Mouse (Mus musculus) forebrain, embryonic 12.5 days (tissue): ENCODE data around the gene Pax6. TPM values are rescaled to one million over a fixed set of nuclear protein-coding genes. Genes with fewer than 3 reads are reported as not detected.
A peak's percentile ranks its signal among the peaks of the same experiment; 100 is the strongest.

Experiments used
- ATAC-seq: fragments of 200-750 bp; cut with Nextera tagmentation; 2 replicates; pipeline ENCODE4 v1.8.0; 2017; ENCODE audit warnings: moderate TSS enrichment; ENCODE audit not compliant: low FRiP score
- H3K27ac ChIP-seq: fragments of 300-500 bp; sonication (generic); 2 replicates; pipeline ENCODE4 v1.5.1; 2016; ENCODE audit warnings: mild to moderate bottlenecking
- H3K27me3 ChIP-seq: fragments of 300-500 bp; sonication (generic); 2 replicates; pipeline ENCODE4 v1.6.1; 2016; ENCODE audit warnings: mild to moderate bottlenecking
- H3K36me3 ChIP-seq: fragments of 300-500 bp; sonication (generic); replicated peaks from 2 replicates; pipeline ENCODE4 v1.6.1; 2016; ENCODE audit warnings: mild to moderate bottlenecking
- H3K4me1 ChIP-seq: fragments of 300-500 bp; sonication (generic); 2 replicates; pipeline ENCODE4 v1.6.1; 2016
- H3K4me2 ChIP-seq: fragments of 300-500 bp; sonication (generic); 2 replicates; pipeline ENCODE4 v1.6.1; 2016; ENCODE audit warnings: mild to moderate bottlenecking, moderate library complexity
- H3K4me3 ChIP-seq: fragments of 300-500 bp; sonication (generic); replicated peaks from 2 replicates; pipeline ENCODE4 v1.5.1; 2016; ENCODE audit warnings: mild to moderate bottlenecking
- H3K9ac ChIP-seq: fragments of 300-500 bp; sonication (generic); 2 replicates; pipeline ENCODE4 v1.6.1; 2016; ENCODE audit warnings: mild to moderate bottlenecking
- H3K9me3 ChIP-seq: fragments of 300-500 bp; sonication (generic); 2 replicates; pipeline ENCODE4 v1.6.1; 2016
- WGBS: fragments of 180-500 bp; shearing (Covaris S2); methylation state at CpG from one replicate; pipeline ENCODE4 v1.1.7; 2016; 5-methylcytosine and 5-hydroxymethylcytosine counted together
- polyA plus RNA-seq: library from polyadenylated mRNA; unstranded; fragments of >200 nt; fragmentation: Nextera tagmentation; extraction: Ambion mirVana; gene quantifications from 2 replicates; pipeline ENCODE4 v1.2.1, GENCODE M21; 2016

The Pax6 gene
- polyA plus RNA-seq, result 110 and 111 TPM in 2 replicates

- peak; percentile 15; the same call in 1 of the 2 replicates for ATAC-seq
- Histone ChIP-seq H3K9ac (peak within 1 kb of the TSS; percentile 97), H3K27ac (peak within 1 kb of the TSS; percentile 96), H3K36me3 (no peaks in the 10 kb centered on the region), H3K4me1 (peaks cover 49% of the 10 kb centered on the region), H3K9me3 (no peaks in the 10 kb centered on the region), H3K4me2 (peak within 1 kb of the TSS; percentile 73), H3K4me3 (peak within 1 kb of the TSS; percentile 80), H3K27me3 (peaks cover 93% of the 10 kb centered on the region)
- WGBS, result 1% methylated on average over 44 of the region's 44 CpGs
Measured at GRCm38 (mm10) chr2:105668271-105669270, at the start of gene Pax6. Pax6 (plus strand) TSS chr2:105668900.

- 77% methylated on average over 2 of the region's 2 CpGs for WGBS
- Histone ChIP-seq H3K27ac (no peak overlapping the region), H3K4me2 (no peak overlapping the region), H3K4me3 (no peak overlapping the region), H3K4me1 (no peaks in the 10 kb centered on the region), H3K9me3 (no peaks in the 10 kb centered on the region), H3K27me3 (peaks cover 31% of the 10 kb centered on the region; the same call in 1 of the 2 replicates), H3K36me3 (no peaks in the 10 kb centered on the region), H3K9ac (no peak overlapping the region)
- ATAC-seq, result no peak
Measured at GRCm38 (mm10) chr2:105648933-105649332, 19.8 kb upstream of the Pax6 start.

- Histone ChIP-seq H3K27me3 (peaks cover 70% of the 10 kb centered on the region), H3K4me2 (no peak overlapping the region), H3K36me3 (no peaks in the 10 kb centered on the region), H3K4me3 (no peak overlapping the region), H3K9ac (no peak overlapping the region), H3K4me1 (peaks cover 21% of the 10 kb centered on the region), H3K27ac (no peak overlapping the region), H3K9me3 (no peaks in the 10 kb centered on the region)
- no peak for ATAC-seq
- WGBS, result 89% methylated on average over 8 of the region's 8 CpGs
Measured at GRCm38 (mm10) chr2:105656456-105656855, 12.2 kb upstream of the Pax6 start.

GRCm38 (mm10) chr2:105659350-105659749 is 9.3 kb upstream of the Pax6 start:
- Histone ChIP-seq H3K4me1 (peaks cover 28% of the 10 kb centered on the region), H3K27ac (no peak overlapping the region), H3K9me3 (no peaks in the 10 kb centered on the region), H3K4me3 (peak overlapping the region; percentile 30), H3K27me3 (peaks cover 85% of the 10 kb centered on the region), H3K4me2 (peak overlapping the region; percentile 49), H3K9ac (no peak overlapping the region), H3K36me3 (no peaks in the 10 kb centered on the region)
- ATAC-seq, result no peak
- WGBS, result 10% methylated on average over 9 of the region's 9 CpGs

- Histone ChIP-seq H3K27me3 (peaks cover 90% of the 10 kb centered on the region), H3K4me1 (peaks cover 28% of the 10 kb centered on the region), H3K9ac (no peak overlapping the region; the same call in 1 of the 2 replicates), H3K4me2 (peak overlapping the region; percentile 49), H3K4me3 (peak overlapping the region; percentile 30), H3K36me3 (no peaks in the 10 kb centered on the region), H3K9me3 (no peaks in the 10 kb centered on the region), H3K27ac (no peak overlapping the region)
- ATAC-seq, result peak; percentile 76; the same call in 1 of the 2 replicates
- WGBS, result 2% methylated on average over 41 of the region's 41 CpGs
Measured at GRCm38 (mm10) chr2:105659926-105660873, 8.5 kb upstream of the Pax6 start.

GRCm38 (mm10) chr2:105660874-105661622 is 7.7 kb upstream of the Pax6 start:
- H3K27me3 ChIP-seq, result peaks cover 94% of the 10 kb centered on the region
- peaks cover 28% of the 10 kb centered on the region for H3K4me1 ChIP-seq
- peak; percentile 17; the same call in 1 of the 2 replicates for ATAC-seq
- peak overlapping the region; percentile 49 for H3K4me2 ChIP-seq
- H3K27ac ChIP-seq, result no peak overlapping the region
- no peak overlapping the region for H3K9ac ChIP-seq
- no peaks in the 10 kb centered on the region for H3K36me3 ChIP-seq
- WGBS, result 1% methylated on average over 26 of the region's 26 CpGs
- no peaks in the 10 kb centered on the region for H3K9me3 ChIP-seq
- H3K4me3 ChIP-seq, result peak overlapping the region; percentile 30

- Histone ChIP-seq H3K9ac (0 out of 2 replicates have a peak overlapping the region, but pooled peaks have one; percentile 21), H3K27me3 (peaks cover 95% of the 10 kb centered on the region), H3K36me3 (no peaks in the 10 kb centered on the region), H3K9me3 (no peaks in the 10 kb centered on the region), H3K4me3 (0 out of 2 replicates have a peak overlapping the region, but pooled peaks have one; percentile 2), H3K4me1 (peaks cover 29% of the 10 kb centered on the region), H3K4me2 (peak overlapping the region; percentile 49), H3K27ac (no peak overlapping the region)
- WGBS, result 2% methylated on average over 18 of the region's 18 CpGs
- peak; percentile 50; the same call in 1 of the 2 replicates for ATAC-seq
Measured at GRCm38 (mm10) chr2:105661623-105662066, 7.1 kb upstream of the Pax6 start.

GRCm38 (mm10) chr2:105662121-105662520 is 6.6 kb upstream of the Pax6 start:
- Histone ChIP-seq H3K4me3 (no peak overlapping the region), H3K4me1 (peaks cover 34% of the 10 kb centered on the region), H3K9me3 (no peaks in the 10 kb centered on the region), H3K27ac (no peak overlapping the region), H3K4me2 (peak overlapping the region; percentile 49), H3K27me3 (peaks cover 95% of the 10 kb centered on the region), H3K9ac (no peak overlapping the region), H3K36me3 (no peaks in the 10 kb centered on the region)
- ATAC-seq, result no peak
- WGBS, result 5% methylated on average over 16 of the region's 16 CpGs

GRCm38 (mm10) chr2:105662606-105663005 is 6.1 kb upstream of the Pax6 start:
- Histone ChIP-seq H3K4me1 (peaks cover 39% of the 10 kb centered on the region), H3K9me3 (no peaks in the 10 kb centered on the region), H3K36me3 (no peaks in the 10 kb centered on the region), H3K4me2 (no peak overlapping the region), H3K27me3 (peaks cover 95% of the 10 kb centered on the region), H3K27ac (no peak overlapping the region), H3K9ac (no peak overlapping the region), H3K4me3 (no peak overlapping the region)
- no peak for ATAC-seq
- 4% methylated on average over 7 of the region's 7 CpGs for WGBS

- 0 out of 2 replicates have a peak overlapping the region, but pooled peaks have one; percentile 6 for H3K27ac ChIP-seq
- H3K4me3 ChIP-seq, result no peak overlapping the region
- H3K4me1 ChIP-seq, result peaks cover 44% of the 10 kb centered on the region
- peaks cover 98% of the 10 kb centered on the region for H3K27me3 ChIP-seq
- H3K9me3 ChIP-seq, result no peaks in the 10 kb centered on the region
- H3K4me2 ChIP-seq, result no peak overlapping the region
- no peaks in the 10 kb centered on the region for H3K36me3 ChIP-seq
- ATAC-seq, result no peak
- WGBS, result 12% methylated on average over 10 of the region's 10 CpGs
- H3K9ac ChIP-seq, result no peak overlapping the region
Measured at GRCm38 (mm10) chr2:105663101-105663511, 5.6 kb upstream of the Pax6 start.

- Histone ChIP-seq H3K9ac (no peak overlapping the region), H3K4me2 (no peak overlapping the region), H3K9me3 (no peaks in the 10 kb centered on the region), H3K4me3 (no peak overlapping the region), H3K4me1 (peaks cover 54% of the 10 kb centered on the region), H3K27me3 (peaks cover 98% of the 10 kb centered on the region), H3K36me3 (no peaks in the 10 kb centered on the region), H3K27ac (no peak overlapping the region)
- WGBS, result 11% methylated on average over 5 of the region's 5 CpGs
- ATAC-seq, result no peak
Measured at GRCm38 (mm10) chr2:105664996-105665395, 3.7 kb upstream of the Pax6 start.
